Mouse (Mus musculus): ENCODE data around the gene Rerg. TPM values are rescaled to one million over a fixed set of nuclear protein-coding genes. Genes with fewer than 3 reads are reported as not detected.

The Rerg gene
- polyA plus RNA-seq, 1 experiment from 2014 or later, result 8.0 TPM

DNA sequence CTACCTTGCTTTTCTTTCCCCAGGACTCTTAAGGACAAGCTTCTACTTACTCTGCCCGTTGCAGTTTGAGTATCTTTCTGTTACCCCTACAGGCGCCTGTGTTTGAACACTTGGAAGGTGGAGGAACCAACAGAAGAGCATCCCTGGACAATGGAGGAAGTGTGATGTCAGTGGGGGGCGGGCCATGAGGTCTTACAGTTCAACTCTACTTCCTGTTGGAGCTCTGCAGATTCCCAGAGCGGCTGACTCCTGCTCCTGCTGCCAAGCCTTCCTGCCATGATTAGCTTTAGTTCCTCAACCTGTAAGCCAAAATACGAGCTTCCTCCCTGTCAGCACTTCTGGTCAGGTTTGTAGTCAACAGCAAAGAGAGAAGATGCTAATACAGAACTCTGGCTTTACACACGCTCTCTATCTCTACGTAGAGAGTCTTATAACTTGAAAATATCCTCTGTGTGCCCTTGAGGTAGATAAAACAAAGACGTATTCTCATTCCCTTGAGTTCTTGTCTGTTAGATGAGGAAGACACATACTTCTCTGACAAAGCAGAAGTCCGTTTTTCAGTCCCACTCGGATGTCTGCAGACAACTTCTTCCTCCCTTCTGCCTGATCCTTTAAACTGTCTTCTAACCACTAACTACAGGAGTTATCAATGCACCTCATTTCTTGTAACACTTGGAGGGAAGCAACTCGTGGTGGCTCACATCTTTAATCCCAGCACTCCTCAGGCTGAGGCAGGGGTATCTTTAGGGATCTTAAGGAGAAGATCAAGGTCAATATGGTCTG, 13.7 kb downstream of the Rerg start:
- no peaks in the 10 kb centered on the region for H3K27me3 ChIP-seq (ENCODE audit: control insufficient read depth, insufficient read depth, low read depth, low read length)
- H3K36me3 ChIP-seq (ENCODE audit: control insufficient read depth, insufficient read depth, low read length), result no peaks in the 10 kb centered on the region
- H3K27ac ChIP-seq (ENCODE audit: low read length), result no peak overlapping the region
- H3K9me3 ChIP-seq (replicated peaks; ENCODE audit: control insufficient read depth, low read length, poor library complexity, severe bottlenecking), result no peaks in the 10 kb centered on the region
- H3K4me1 ChIP-seq (ENCODE audit: control insufficient read depth, insufficient read depth, low read length), result no peaks in the 10 kb centered on the region
- no peak overlapping the region for H3K9ac ChIP-seq (ENCODE audit: low read depth, low read length)
- ATAC-seq, result no peak
- 76% methylated on average over 11 of the region's 11 CpGs for WGBS
- H3K4me2 ChIP-seq (ENCODE audit: low read length), result no peak overlapping the region
- H3K4me3 ChIP-seq (ENCODE audit: low read depth, low read length), result no peak overlapping the region

GRCm38 (mm10) chr6:137155196-137156137, 14.8 kb downstream of the Rerg start:
- Histone ChIP-seq H3K9me3 (replicated peaks; ENCODE audit: control insufficient read depth, low read length, poor library complexity, severe bottlenecking) (no peaks in the 10 kb centered on the region), H3K4me2 (ENCODE audit: low read length) (no peak overlapping the region), H3K36me3 (ENCODE audit: control insufficient read depth, insufficient read depth, low read length) (no peaks in the 10 kb centered on the region), H3K9ac (ENCODE audit: low read depth, low read length) (no peak overlapping the region), H3K4me1 (ENCODE audit: control insufficient read depth, insufficient read depth, low read length) (no peaks in the 10 kb centered on the region), H3K27me3 (ENCODE audit: control insufficient read depth, insufficient read depth, low read depth, low read length) (no peaks in the 10 kb centered on the region), H3K4me3 (ENCODE audit: low read depth, low read length) (no peak overlapping the region), H3K27ac (ENCODE audit: low read length) (no peak overlapping the region)
- 67% methylated on average over 26 of the region's 26 CpGs for WGBS
- no peak for ATAC-seq

DNA sequence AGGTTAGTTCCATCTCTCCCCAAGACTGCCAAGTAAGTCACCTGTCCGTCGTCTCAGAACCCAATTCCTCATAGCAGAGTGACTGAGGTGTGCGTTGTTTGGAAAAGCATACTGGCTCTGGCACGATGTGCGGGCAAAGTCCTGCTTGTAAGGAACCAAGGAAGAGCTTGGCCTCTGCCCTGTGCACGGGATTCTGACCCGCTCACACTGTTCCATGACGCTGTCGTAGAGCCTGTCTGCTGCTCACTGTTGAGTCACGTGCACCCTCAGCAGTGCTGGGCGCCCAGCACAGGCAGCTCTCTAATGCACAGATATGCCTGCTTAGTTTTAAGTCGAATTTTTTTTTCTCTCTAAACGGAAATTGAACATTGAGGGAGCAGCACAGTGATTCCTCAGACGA, 17.3 kb downstream of the Rerg start:
- H3K4me1 ChIP-seq (ENCODE audit: control insufficient read depth, insufficient read depth, low read length), result no peaks in the 10 kb centered on the region
- no peak for ATAC-seq

DNA sequence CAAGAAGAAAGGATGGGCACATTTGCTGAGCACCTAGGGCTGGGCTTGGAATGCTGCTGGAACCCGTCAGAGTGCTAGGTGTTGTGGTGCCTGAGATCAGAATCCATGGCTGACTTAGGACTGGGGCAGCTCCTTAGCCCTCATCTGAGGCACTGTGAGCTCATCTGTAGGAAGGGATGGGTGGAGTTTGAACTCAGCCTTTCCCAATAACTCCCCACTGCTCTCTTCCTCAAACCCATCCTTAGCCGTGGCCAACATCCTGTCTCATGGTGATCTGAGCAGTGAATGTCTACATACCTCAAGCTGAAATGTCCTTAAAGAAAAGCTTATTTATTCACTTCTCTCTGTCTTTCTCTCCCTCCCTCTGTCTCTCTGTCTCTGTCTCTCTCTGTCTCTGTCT, 19.3 kb downstream of the Rerg start:
- H3K9ac ChIP-seq (ENCODE audit: low read depth, low read length), result no peak overlapping the region
- no peaks in the 10 kb centered on the region for H3K36me3 ChIP-seq (ENCODE audit: control insufficient read depth, insufficient read depth, low read length)
- no peak overlapping the region for H3K27ac ChIP-seq (ENCODE audit: low read length)
- no peaks in the 10 kb centered on the region for H3K4me1 ChIP-seq (ENCODE audit: control insufficient read depth, insufficient read depth, low read length)
- ATAC-seq, result no peak
- 84% methylated on average over 2 of the region's 2 CpGs for WGBS
- H3K9me3 ChIP-seq (replicated peaks; ENCODE audit: control insufficient read depth, low read length, poor library complexity, severe bottlenecking), result no peaks in the 10 kb centered on the region
- no peak overlapping the region for H3K4me2 ChIP-seq (ENCODE audit: low read length)
- H3K4me3 ChIP-seq (ENCODE audit: low read depth, low read length), result no peak overlapping the region
- no peaks in the 10 kb centered on the region for H3K27me3 ChIP-seq (ENCODE audit: control insufficient read depth, insufficient read depth, low read depth, low read length)

More for the DNA sequence above, 17.3 kb downstream of the Rerg start:
- Histone ChIP-seq H3K27me3 (ENCODE audit: control insufficient read depth, insufficient read depth, low read depth, low read length) (no peaks in the 10 kb centered on the region), H3K4me2 (ENCODE audit: low read length) (no peak overlapping the region), H3K9me3 (replicated peaks; ENCODE audit: control insufficient read depth, low read length, poor library complexity, severe bottlenecking) (no peaks in the 10 kb centered on the region), H3K27ac (ENCODE audit: low read length) (no peak overlapping the region), H3K4me3 (ENCODE audit: low read depth, low read length) (no peak overlapping the region), H3K36me3 (ENCODE audit: control insufficient read depth, insufficient read depth, low read length) (no peaks in the 10 kb centered on the region), H3K9ac (ENCODE audit: low read depth, low read length) (no peak overlapping the region)
- 84% methylated on average over 14 of the region's 14 CpGs for WGBS

DNA sequence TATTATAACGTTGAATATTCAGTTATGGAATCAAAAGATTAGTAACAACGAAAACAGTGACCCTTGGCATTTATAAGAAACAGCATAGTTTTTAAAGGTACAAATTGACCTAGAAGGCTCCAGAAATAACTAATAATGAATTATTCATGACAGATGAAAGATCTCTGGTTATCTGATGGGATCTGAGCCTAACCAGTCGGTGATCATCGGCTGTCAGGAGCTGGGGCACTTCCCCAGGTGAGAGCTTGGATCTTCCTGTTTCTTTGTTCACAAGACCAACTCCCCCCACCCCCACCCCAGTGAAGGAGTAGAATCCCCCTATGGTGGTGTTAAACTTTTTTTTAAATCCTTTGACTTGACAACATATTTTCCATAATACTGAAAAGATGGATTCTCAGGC, 20.5 kb downstream of the Rerg start:
- 65% methylated on average over 4 of the region's 4 CpGs for WGBS
- no peak overlapping the region for H3K9ac ChIP-seq (ENCODE audit: low read depth, low read length)
- H3K27me3 ChIP-seq (ENCODE audit: control insufficient read depth, insufficient read depth, low read depth, low read length), result no peaks in the 10 kb centered on the region
- H3K4me1 ChIP-seq (ENCODE audit: control insufficient read depth, insufficient read depth, low read length), result no peaks in the 10 kb centered on the region
- no peaks in the 10 kb centered on the region for H3K9me3 ChIP-seq (replicated peaks; ENCODE audit: control insufficient read depth, low read length, poor library complexity, severe bottlenecking)
- no peak for ATAC-seq
- no peak overlapping the region for H3K27ac ChIP-seq (ENCODE audit: low read length)
- no peak overlapping the region for H3K4me3 ChIP-seq (ENCODE audit: low read depth, low read length)
- no peaks in the 10 kb centered on the region for H3K36me3 ChIP-seq (ENCODE audit: control insufficient read depth, insufficient read depth, low read length)
- no peak overlapping the region for H3K4me2 ChIP-seq (ENCODE audit: low read length)

- Histone ChIP-seq H3K4me1 (ENCODE audit: control insufficient read depth, insufficient read depth, low read length) (peaks cover 9% of the 10 kb centered on the region), H3K36me3 (ENCODE audit: control insufficient read depth, insufficient read depth, low read length) (no peaks in the 10 kb centered on the region), H3K9ac (ENCODE audit: low read depth, low read length) (no peak overlapping the region), H3K27ac (ENCODE audit: low read length) (no peak overlapping the region), H3K27me3 (ENCODE audit: control insufficient read depth, insufficient read depth, low read depth, low read length) (no peaks in the 10 kb centered on the region), H3K9me3 (replicated peaks; ENCODE audit: control insufficient read depth, low read length, poor library complexity, severe bottlenecking) (no peaks in the 10 kb centered on the region), H3K4me3 (ENCODE audit: low read depth, low read length) (no peak overlapping the region), H3K4me2 (ENCODE audit: low read length) (no peak overlapping the region)
- 100% methylated on average over 2 of the region's 2 CpGs for WGBS
- no peak for ATAC-seq
These were observed 23.4 kb downstream of the Rerg start for GRCm38 (mm10) chr6:137146910-137147309.

DNA sequence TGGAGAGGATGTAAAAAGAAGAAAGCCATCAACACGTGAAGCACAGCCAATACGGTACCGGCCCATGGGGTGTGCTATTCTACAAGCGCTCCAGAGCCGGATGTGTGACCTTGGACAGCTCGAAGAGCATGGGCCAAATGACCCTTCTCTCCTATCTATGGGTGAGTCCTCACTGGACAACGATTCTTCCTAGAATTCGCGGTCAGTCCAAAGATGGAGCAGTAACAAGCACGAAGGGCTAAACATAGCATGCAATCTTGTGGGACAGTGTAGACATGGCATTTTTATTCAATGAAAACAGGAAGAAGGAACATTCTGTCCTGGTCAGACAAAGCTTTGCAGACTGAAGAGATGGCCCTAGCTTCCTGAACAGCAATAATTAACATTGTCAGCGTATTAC, 24.7 kb downstream of the Rerg start:
- Histone ChIP-seq H3K9ac (ENCODE audit: low read depth, low read length) (no peak overlapping the region), H3K4me1 (ENCODE audit: control insufficient read depth, insufficient read depth, low read length) (peaks cover 9% of the 10 kb centered on the region), H3K4me3 (ENCODE audit: low read depth, low read length) (no peak overlapping the region), H3K9me3 (replicated peaks; ENCODE audit: control insufficient read depth, low read length, poor library complexity, severe bottlenecking) (no peaks in the 10 kb centered on the region), H3K4me2 (ENCODE audit: low read length) (no peak overlapping the region), H3K27ac (ENCODE audit: low read length) (no peak overlapping the region), H3K36me3 (ENCODE audit: control insufficient read depth, insufficient read depth, low read length) (no peaks in the 10 kb centered on the region), H3K27me3 (ENCODE audit: control insufficient read depth, insufficient read depth, low read depth, low read length) (no peaks in the 10 kb centered on the region)
- 93% methylated on average over 11 of the region's 11 CpGs for WGBS
- ATAC-seq, result no peak

DNA sequence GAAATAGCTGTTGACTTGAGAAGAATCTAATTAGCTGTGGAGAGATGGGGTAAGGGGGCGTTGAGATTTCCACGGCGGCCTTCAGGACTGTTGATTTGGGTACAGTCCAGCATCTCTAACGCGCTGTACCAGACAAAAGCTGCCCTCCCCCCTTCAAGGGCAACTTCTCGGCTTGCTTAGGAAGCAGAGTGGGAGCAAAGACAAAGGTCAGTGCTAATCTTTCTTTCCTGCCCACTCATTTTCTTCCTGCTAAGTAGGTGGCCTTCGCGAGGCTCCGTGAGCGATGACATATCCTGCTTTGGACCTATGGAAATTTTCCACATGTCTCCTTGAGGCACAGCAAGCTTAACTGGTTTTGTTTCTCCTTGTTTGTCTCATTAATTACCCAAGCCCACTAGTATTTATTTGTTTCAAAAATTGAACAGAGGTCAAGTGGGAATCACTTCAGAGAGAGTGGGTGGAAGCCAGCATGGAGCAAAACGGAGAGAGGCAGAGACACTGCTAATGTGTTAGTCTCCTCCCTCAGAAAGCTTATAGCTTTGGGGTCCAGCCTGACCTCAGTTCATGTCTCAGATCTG, 25.2 kb downstream of the Rerg start:
- H3K27ac ChIP-seq (ENCODE audit: low read length), result no peak overlapping the region
- no peaks in the 10 kb centered on the region for H3K36me3 ChIP-seq (ENCODE audit: control insufficient read depth, insufficient read depth, low read length)
- no peaks in the 10 kb centered on the region for H3K27me3 ChIP-seq (ENCODE audit: control insufficient read depth, insufficient read depth, low read depth, low read length)
- H3K4me2 ChIP-seq (ENCODE audit: low read length), result no peak overlapping the region
- no peak overlapping the region for H3K9ac ChIP-seq (ENCODE audit: low read depth, low read length)
- no peak overlapping the region for H3K4me3 ChIP-seq (ENCODE audit: low read depth, low read length)
- H3K9me3 ChIP-seq (replicated peaks; ENCODE audit: control insufficient read depth, low read length, poor library complexity, severe bottlenecking), result no peaks in the 10 kb centered on the region
- peaks cover 9% of the 10 kb centered on the region for H3K4me1 ChIP-seq (ENCODE audit: control insufficient read depth, insufficient read depth, low read length)
- no peak for ATAC-seq
- WGBS, result 45% methylated on average over 11 of the region's 11 CpGs

- Histone ChIP-seq H3K4me2 (ENCODE audit: low read length) (no peak overlapping the region), H3K9me3 (replicated peaks; ENCODE audit: control insufficient read depth, low read length, poor library complexity, severe bottlenecking) (no peaks in the 10 kb centered on the region), H3K4me3 (ENCODE audit: low read depth, low read length) (no peak overlapping the region), H3K4me1 (ENCODE audit: control insufficient read depth, insufficient read depth, low read length) (peaks cover 9% of the 10 kb centered on the region), H3K9ac (ENCODE audit: low read depth, low read length) (no peak overlapping the region), H3K27me3 (ENCODE audit: control insufficient read depth, insufficient read depth, low read depth, low read length) (no peaks in the 10 kb centered on the region), H3K36me3 (ENCODE audit: control insufficient read depth, insufficient read depth, low read length) (no peaks in the 10 kb centered on the region), H3K27ac (ENCODE audit: low read length) (no peak overlapping the region)
- 87% methylated on average over 10 of the region's 10 CpGs for WGBS
- ATAC-seq, result no peak
These were observed 25.8 kb downstream of the Rerg start for GRCm38 (mm10) chr6:137144526-137144840.

All from midbrain, embryonic 16.5 days (tissue).